Mouse (Mus musculus) frontal cortex, postnatal 10 days (tissue): Measurements from ENCODE around the gene Pi4ka.
"Not testable (repeated sequence)": the region's sequence is repeated elsewhere in the genome, so short reads cannot be mapped to it uniquely, and the experiment has no call there.

Source experiments
- DNase-seq, 2 experiments: peaks; one replicate each; pipeline ENCODE4 v3.0.0; 2022; ENCODE audit warnings: low spot score in 2 of 2, mixed read lengths in 1 of 2

The Pi4ka gene

DNA sequence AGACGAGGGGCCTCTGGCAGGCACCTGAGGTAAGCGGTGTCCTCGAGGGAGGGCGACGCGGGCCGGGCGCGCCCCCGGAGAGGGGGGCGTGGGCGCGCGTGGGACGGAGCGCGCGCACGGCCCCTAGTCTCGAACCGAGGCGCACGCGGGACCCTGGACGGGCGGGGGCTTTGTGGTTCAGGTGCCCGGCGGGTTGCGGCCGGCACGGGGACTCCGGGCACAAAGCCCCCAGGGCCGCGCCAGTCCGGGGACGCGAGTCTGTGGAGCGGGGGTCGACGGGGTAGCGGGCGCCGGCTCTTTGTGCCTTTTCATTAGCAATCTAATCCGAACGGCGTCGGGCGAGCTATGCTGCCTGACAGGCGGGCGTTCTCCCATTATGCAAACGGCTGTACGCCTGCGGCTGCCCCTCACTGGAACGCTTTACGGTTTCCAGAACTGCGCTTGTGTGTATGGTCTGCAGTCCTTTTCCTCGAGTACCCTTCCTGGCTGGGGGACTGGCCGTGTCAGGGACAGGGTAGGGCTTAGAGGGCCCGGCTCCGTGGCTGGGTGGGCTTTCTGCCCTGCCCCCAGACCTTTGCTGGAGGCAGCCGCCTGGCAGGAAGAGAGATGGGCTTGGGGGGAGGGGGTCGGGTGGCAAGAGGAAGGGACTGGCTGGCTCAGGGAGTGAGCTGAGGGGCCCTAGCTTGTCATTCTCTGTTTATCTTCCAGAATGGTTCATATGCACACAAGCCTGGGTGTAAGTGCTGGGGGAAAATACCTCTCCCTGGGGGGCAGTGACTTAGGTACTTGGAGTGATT, 172.2 kb downstream of the Pi4ka start:
- DNase-seq, result peak in 1 of 2 experiments; percentile 51

DNA sequence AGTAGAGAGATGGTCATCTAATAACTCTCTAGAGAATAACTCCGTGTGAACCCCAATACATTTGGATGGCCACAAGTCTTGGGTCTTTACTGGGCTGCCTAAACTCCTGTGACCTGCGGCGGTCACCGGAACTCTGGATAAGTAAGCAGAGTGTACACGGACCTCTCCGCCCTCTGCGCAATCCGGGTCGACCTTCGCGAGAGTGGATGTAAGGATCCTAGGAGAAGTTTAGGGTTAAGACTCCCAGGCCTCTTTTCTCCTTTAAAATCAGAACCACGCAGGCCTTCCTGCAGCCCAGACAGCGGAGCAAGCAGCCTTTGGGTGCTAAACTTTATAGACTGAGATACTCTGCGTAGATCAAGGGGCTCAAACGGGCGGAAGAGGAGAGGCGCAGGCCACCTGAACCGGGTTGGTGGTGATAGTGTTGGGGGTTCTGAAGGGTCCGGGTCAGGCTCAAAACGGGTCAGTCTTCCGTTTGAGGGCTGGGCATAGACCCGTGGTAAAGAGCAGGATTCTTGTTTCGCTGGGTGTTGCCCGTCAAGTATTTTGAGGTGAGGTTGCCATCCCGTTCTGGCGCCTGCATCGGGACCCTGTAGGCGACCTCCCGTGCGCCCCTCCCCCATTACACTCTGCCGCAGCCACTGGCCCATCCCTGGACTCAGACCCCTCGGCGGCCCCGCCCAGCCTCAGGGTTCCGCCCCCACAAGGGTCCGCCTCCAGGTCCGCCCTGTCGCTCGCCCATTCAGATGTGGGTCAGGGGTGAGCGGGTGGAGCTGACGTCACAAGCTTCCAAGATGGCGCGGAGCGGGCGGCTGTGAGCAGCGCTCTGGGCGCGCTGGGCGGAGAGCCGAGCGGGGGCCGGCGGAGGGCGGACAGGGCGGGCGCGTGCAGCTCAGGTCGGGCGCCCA, 173.1 kb downstream of the Pi4ka start, which contains the start of gene Hic2:
TSS of gene Hic2 (plus strand) at position 779 of the 908 bp plus-strand sequence.
- DNase-seq, result peak; percentile 89 to 91

DNA sequence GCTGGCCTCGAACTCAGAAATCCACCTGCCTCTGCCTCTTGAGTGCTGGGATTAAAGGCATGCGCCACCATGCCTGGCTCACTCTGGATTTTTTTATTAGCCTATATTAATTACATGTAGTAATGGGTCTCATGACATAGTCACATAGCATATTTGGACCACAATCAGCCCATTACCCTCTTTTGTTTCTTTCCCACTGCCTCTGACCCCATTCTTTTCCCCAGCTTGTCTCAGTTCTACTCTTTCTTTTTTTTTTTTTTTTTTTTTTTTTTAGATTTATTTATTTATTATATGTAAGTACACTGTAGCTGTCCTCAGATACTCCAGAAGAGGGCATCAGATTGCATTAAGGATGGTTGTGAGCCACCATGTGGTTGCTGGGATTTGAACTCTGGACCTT, 174.6 kb downstream of the Pi4ka start:
- not testable (repeated sequence) for DNase-seq
